In genomic region chr16:17069511-17070443, GRCm38 (mm10) we compare ENCODE assay signal across 8 mouse cellular contexts. TPM values are rescaled to one million over a fixed set of nuclear protein-coding genes. Genes with fewer than 3 reads are reported as not detected.
DNase-seq lines count a peak whose midpoint lies in the region; ATAC-seq lines count a peak whose summit lies in the region.

Gene Ypel1, plus strand, starts transcription at chr16:17069696.

- no peaks in the 10 kb centered on the region for H3K27me3 ChIP-seq in forebrain, embryonic 10.5 days (ENCODE audit: poor library complexity, severe bottlenecking)
- H3K27me3 ChIP-seq in heart, embryonic 16.5 days (ENCODE audit: control insufficient read depth, insufficient read depth, low read length) = no peaks in the 10 kb centered on the region
- no peaks in the 10 kb centered on the region for H3K27me3 ChIP-seq in liver, embryonic 16.5 days (ENCODE audit: control insufficient read depth, insufficient read depth, low read depth, low read length)
- H3K27me3 ChIP-seq in neural tube, embryonic 13.5 days = peaks cover 8% of the 10 kb centered on the region; the same call in 1 of the 2 replicates

- no peaks in the 10 kb centered on the region for H3K4me1 ChIP-seq in brown adipose tissue, adult 24 weeks (ENCODE audit: control insufficient read depth, insufficient read depth, insufficient read length, low read length)
- H3K4me1 ChIP-seq in forebrain, embryonic 10.5 days = peaks cover 20% of the 10 kb centered on the region
- H3K4me1 ChIP-seq in heart, embryonic 16.5 days (ENCODE audit: control insufficient read depth, insufficient read depth, low read length) = peaks cover 5% of the 10 kb centered on the region; the same call in 1 of the 2 replicates
- no peaks in the 10 kb centered on the region for H3K4me1 ChIP-seq in liver, embryonic 16.5 days (ENCODE audit: control insufficient read depth, low read depth, low read length)
- H3K4me1 ChIP-seq in neural tube, embryonic 13.5 days (replicated peaks) = peaks cover 45% of the 10 kb centered on the region

- under 1% methylated on average over 76 of the region's 76 CpGs for WGBS in forebrain, embryonic 10.5 days
- WGBS in heart, embryonic 16.5 days = under 1% methylated on average over 76 of the region's 76 CpGs
- 0% methylated on average over 75 of the region's 76 CpGs for WGBS in liver, embryonic 16.5 days (ENCODE audit: insufficient replicate concordance)
- under 1% methylated on average over 70 of the region's 76 CpGs for WGBS in neural tube, embryonic 13.5 days

- peaks cover under 1% of the 10 kb centered on the region; the same call in 1 of the 2 replicates for H3K9me3 ChIP-seq in forebrain, embryonic 10.5 days
- no peaks in the 10 kb centered on the region for H3K9me3 ChIP-seq in heart, embryonic 16.5 days (replicated peaks; ENCODE audit: control insufficient read depth, low read length)
- no peaks in the 10 kb centered on the region for H3K9me3 ChIP-seq in liver, embryonic 16.5 days (replicated peaks; ENCODE audit: control insufficient read depth, low read length)
- H3K9me3 ChIP-seq in neural tube, embryonic 13.5 days = no peaks in the 10 kb centered on the region

- H3K4me3 ChIP-seq in brown adipose tissue, adult 24 weeks (ENCODE audit: insufficient read depth, low read depth, low read length) = peak within 1 kb of the TSS; percentile 88
- peak within 1 kb of the TSS; percentile 71 for H3K4me3 ChIP-seq in forebrain, embryonic 10.5 days
- peak within 1 kb of the TSS; percentile 69 for H3K4me3 ChIP-seq in heart, embryonic 16.5 days (ENCODE audit: low read length)
- H3K4me3 ChIP-seq in liver, embryonic 16.5 days (ENCODE audit: low read depth, low read length) = peak within 1 kb of the TSS; percentile 70
- H3K4me3 ChIP-seq in neural tube, embryonic 13.5 days = peak within 1 kb of the TSS; percentile 80

- peak; percentile 95 for ATAC-seq in heart, embryonic 16.5 days (replicated peaks; ENCODE audit: extremely low read depth, insufficient read depth, low FRiP score)
- ATAC-seq in liver, embryonic 16.5 days (ENCODE audit: low read depth) = peak; percentile 88
- ATAC-seq in neural tube, embryonic 13.5 days (ENCODE audit: low read depth) = peak; percentile 96

- no peak within 1 kb of the TSS for H3K27ac ChIP-seq in brown adipose tissue, adult 24 weeks (replicated peaks; ENCODE audit: low read depth, low read length)
- H3K27ac ChIP-seq in forebrain, embryonic 10.5 days = peak within 1 kb of the TSS; percentile 96
- peak within 1 kb of the TSS; percentile 83 for H3K27ac ChIP-seq in heart, embryonic 16.5 days (ENCODE audit: low read length)
- H3K27ac ChIP-seq in liver, embryonic 16.5 days (ENCODE audit: low read length) = peak within 1 kb of the TSS; percentile 25; the same call in 1 of the 2 replicates
- H3K27ac ChIP-seq in neural tube, embryonic 13.5 days (replicated peaks) = peak within 1 kb of the TSS; percentile 88

- DNase-seq in CD8-positive naive resting alpha-beta T cell, adult 2 months (ENCODE audit: low read depth in 2 of 2, low spot score in 2 of 2) = peak; percentile 36 to 62
- peak; percentile 94 for DNase-seq in forebrain, embryonic 10.5 days (ENCODE audit: extremely low spot score, low spot score)
- peak; percentile 91 to 93 for DNase-seq in kidney, postnatal 25 days
- peak; percentile 58 for DNase-seq in telencephalon, adult 2 months (ENCODE audit: low read depth, low spot score)

- H3K9ac ChIP-seq in heart, embryonic 16.5 days (ENCODE audit: low read length) = peak within 1 kb of the TSS; percentile 79
- H3K9ac ChIP-seq in liver, embryonic 16.5 days (ENCODE audit: low read depth, low read length) = peak within 1 kb of the TSS; percentile 58
- H3K9ac ChIP-seq in neural tube, embryonic 13.5 days = peak within 1 kb of the TSS; percentile 87

- peaks cover 31% of the 10 kb centered on the region for H3K36me3 ChIP-seq in forebrain, embryonic 10.5 days (replicated peaks)
- H3K36me3 ChIP-seq in heart, embryonic 16.5 days (ENCODE audit: control insufficient read depth, insufficient read depth) = no peaks in the 10 kb centered on the region
- H3K36me3 ChIP-seq in liver, embryonic 16.5 days (ENCODE audit: control insufficient read depth, insufficient read depth) = no peaks in the 10 kb centered on the region
- H3K36me3 ChIP-seq in neural tube, embryonic 13.5 days = peaks cover 12% of the 10 kb centered on the region

- H3K4me2 ChIP-seq in heart, embryonic 16.5 days (ENCODE audit: low read depth, low read length) = peak within 1 kb of the TSS; percentile 91
- peak within 1 kb of the TSS; percentile 87 for H3K4me2 ChIP-seq in liver, embryonic 16.5 days (ENCODE audit: low read depth, low read length)
- peak within 1 kb of the TSS; percentile 73 for H3K4me2 ChIP-seq in neural tube, embryonic 13.5 days

RNA-seq across cellular contexts. Expression of gene Ypel1, which starts in this region (rescaled TPM):
- polyA plus RNA-seq in brown adipose tissue, adult 24 weeks (2012; ENCODE audit: insufficient read depth, insufficient read length, missing spikeins) = 1.0 and 3.8 TPM in 2 replicates
- 96.2 and 97.4 TPM in 2 replicates for polyA plus RNA-seq in forebrain, embryonic 10.5 days (2016; fragmentation: Nextera tagmentation; extraction: Ambion mirVana)
- polyA plus RNA-seq in heart, embryonic 16.5 days (2015; fragmentation: Nextera tagmentation; extraction: Ambion mirVana) = 9.4 and 10.1 TPM in 2 replicates
- polyA plus RNA-seq in liver, embryonic 16.5 days (2015; fragmentation: Nextera tagmentation; extraction: Ambion mirVana) = 0.68 and 0.93 TPM in 2 replicates
- polyA plus RNA-seq in neural tube, embryonic 13.5 days (2015; fragmentation: Nextera tagmentation; extraction: Ambion mirVana) = 81.2 and 94.0 TPM in 2 replicates

Comparison
In these comparisons a context has a peak if more than half of its experiments do, and no peak if none do; other contexts are left out.
1. Peak in ATAC-seq, H3K4me3 ChIP-seq, H3K27ac ChIP-seq, H3K9ac ChIP-seq and H3K4me2 ChIP-seq in liver, embryonic 16.5 days; RNA of the gene not detected or under 1 TPM.